In genomic region chr2:128245544-128245943, GRCm38 (mm10) we compare ENCODE assay signal across 9 mouse cellular contexts.
DNase-seq lines count a peak whose midpoint lies in the region; ATAC-seq and TF ChIP-seq lines count a peak whose summit lies in the region.
"Had no signal": no experiment of that assay in that cellular context is flagged by ENCODE, and none has a peak within 500 bp of the region (broad histone marks: within the 10 kb centered on the region; RNA-seq: fewer than 3 reads in every experiment).

No protein-coding gene starts in this region.

- no peaks in the 10 kb centered on the region for H3K27me3 ChIP-seq in heart, adult 2 months (ENCODE audit: control insufficient read depth, insufficient read depth, low read length)
- H3K27me3 ChIP-seq in neural tube, embryonic 14.5 days (ENCODE audit: control insufficient read depth, insufficient read depth, low read length) = no peaks in the 10 kb centered on the region
- H3K27me3 ChIP-seq in limb, embryonic 10.5 days (ENCODE audit: low read depth, poor library complexity, severe bottlenecking) = no peaks in the 10 kb centered on the region
- H3K27me3 ChIP-seq: stomach, embryonic 15.5 days had no signal

- peak; percentile 92 for TF ChIP-seq EP300 in heart, adult 2 months (IDR thresholded peaks at IDR 0.05; ENCODE audit: insufficient read depth, low read depth, low read length)

- H3K9me3 ChIP-seq in neural tube, embryonic 14.5 days (ENCODE audit: control insufficient read depth, low read length) = peaks cover 3% of the 10 kb centered on the region; the same call in 1 of the 2 replicates
- no peaks in the 10 kb centered on the region for H3K9me3 ChIP-seq in limb, embryonic 10.5 days (replicated peaks)
- H3K9me3 ChIP-seq: stomach, embryonic 15.5 days had no signal

- no peak for TF ChIP-seq POLR2A in lung, adult 2 months (IDR thresholded peaks at IDR 0.05; ENCODE audit: borderline replicate concordance, extremely low read depth, low read depth, low read length)
- TF ChIP-seq POLR2A in heart, adult 2 months (IDR thresholded peaks at IDR 0.05; ENCODE audit: insufficient read depth, low read depth, low read length) = no peak

- peak; percentile 12 to 35 for DNase-seq in lung, adult 18-20 months
- no peak for DNase-seq in lung, adult 2 months
- DNase-seq in cerebellum, postnatal 10 days = peak; percentile 94 to 98
- DNase-seq in heart, adult 2 months = peak; percentile 78 to 88
- peak; percentile 62 to 72 for DNase-seq in layer of hippocampus, postnatal 10 days (ENCODE audit: low spot score in 2 of 2)
- DNase-seq in limb, embryonic 10.5 days (ENCODE audit: low spot score) = no peak

- WGBS in lung, adult 2 months = 78% methylated on average over 10 of the region's 10 CpGs
- WGBS in heart, adult 2 months = 28% methylated on average over 10 of the region's 10 CpGs
- 54% methylated on average over 10 of the region's 10 CpGs for WGBS in neural tube, embryonic 14.5 days
- 84% methylated on average over 10 of the region's 10 CpGs for WGBS in limb, embryonic 10.5 days

- H3K4me3 ChIP-seq in lung, adult 2 months (replicated peaks; ENCODE audit: extremely low read depth, low read depth, low read length) = no peak overlapping the region
- no peak overlapping the region for H3K4me3 ChIP-seq in heart, adult 2 months
- no peak overlapping the region for H3K4me3 ChIP-seq in neural tube, embryonic 14.5 days (ENCODE audit: low read depth, low read length)
- no peak overlapping the region for H3K4me3 ChIP-seq in limb, embryonic 10.5 days
- H3K4me3 ChIP-seq: stomach, embryonic 15.5 days had no signal

- no peaks in the 10 kb centered on the region for H3K79me2 ChIP-seq in heart, adult 2 months (replicated peaks; ENCODE audit: control insufficient read depth, insufficient read depth, low read length)

- H3K9ac ChIP-seq in heart, adult 2 months (ENCODE audit: low read depth, low read length) = no peak overlapping the region
- no peak overlapping the region for H3K9ac ChIP-seq in neural tube, embryonic 14.5 days (replicated peaks; ENCODE audit: low read depth, low read length)
- H3K9ac ChIP-seq: stomach, embryonic 15.5 days had no signal

- peaks cover 6% of the 10 kb centered on the region; the same call in 1 of the 2 replicates for H3K4me1 ChIP-seq in lung, adult 2 months (ENCODE audit: control insufficient read depth, insufficient read depth, low read length)
- peaks cover 8% of the 10 kb centered on the region for H3K4me1 ChIP-seq in heart, adult 2 months (ENCODE audit: control insufficient read depth, insufficient read depth, low read length)
- peaks cover 3% of the 10 kb centered on the region; the same call in 1 of the 2 replicates for H3K4me1 ChIP-seq in neural tube, embryonic 14.5 days (ENCODE audit: control insufficient read depth, insufficient read depth, low read length)
- H3K4me1 ChIP-seq in limb, embryonic 10.5 days = peaks cover 22% of the 10 kb centered on the region

- H3K4me2 ChIP-seq in neural tube, embryonic 14.5 days (ENCODE audit: low read depth, low read length) = no peak overlapping the region
- H3K4me2 ChIP-seq: stomach, embryonic 15.5 days had no signal

- intact Hi-C loops in heart, adult 2 months (cut with DNase I) = loop anchor here (2.0 to 5.0 kb wide), 3 partner anchors 58 to 123 kb away; no protein-coding TSS in a partner anchor

- ATAC-seq in neural tube, embryonic 14.5 days (ENCODE audit: low read depth) = peak; percentile 85
- no peak for ATAC-seq in megakaryocyte progenitor cell, adult 5-6 weeks (replicated peaks; ENCODE audit: poor library complexity)

- H3K36me3 ChIP-seq in heart, adult 2 months (ENCODE audit: control insufficient read depth, insufficient read depth, low read length) = no peaks in the 10 kb centered on the region
- no peaks in the 10 kb centered on the region for H3K36me3 ChIP-seq in neural tube, embryonic 14.5 days (ENCODE audit: control insufficient read depth, insufficient read depth, low read length)
- no peaks in the 10 kb centered on the region for H3K36me3 ChIP-seq in limb, embryonic 10.5 days
- H3K36me3 ChIP-seq: stomach, embryonic 15.5 days had no signal

- no peak overlapping the region; the same call in 1 of the 2 replicates for H3K27ac ChIP-seq in heart, adult 2 months
- no peak overlapping the region for H3K27ac ChIP-seq in neural tube, embryonic 14.5 days (ENCODE audit: low read depth, low read length)
- no peak overlapping the region; the same call in 1 of the 2 replicates for H3K27ac ChIP-seq in limb, embryonic 10.5 days
- H3K27ac ChIP-seq: stomach, embryonic 15.5 days had no signal

- TF ChIP-seq CTCF in lung, adult 2 months (IDR thresholded peaks at IDR 0.05; ENCODE audit: insufficient read depth, low read length) = no peak
- TF ChIP-seq CTCF in heart, adult 2 months (IDR thresholded peaks at IDR 0.05) = peak; percentile 72

Comparison
In these comparisons a context has a peak if more than half of its experiments do, and no peak if none do; other contexts are left out.
1. DNase-seq: peak in lung, adult 18-20 months (2 of 2), cerebellum, postnatal 10 days (2 of 2), heart, adult 2 months (2 of 2) and layer of hippocampus, postnatal 10 days (2 of 2); none in lung, adult 2 months (single experiment) and limb, embryonic 10.5 days (single experiment).